Mouse (Mus musculus) MN1 (cell line): ENCODE measurements around the gene 4930442H23Rik.
"Not testable (repeated sequence)": the region's sequence is repeated elsewhere in the genome, so short reads cannot be mapped to it uniquely, and the experiment has no call there.

Experiments
- DNase-seq: peaks from one replicate; pipeline ENCODE4 v3.0.0-alpha.2; 2016; ENCODE audit warnings: low spot score

Gene 4930442H23Rik

GRCm38 (mm10) chr10:81198230-81198629 is 14.6 kb upstream of the 4930442H23Rik start:
- DNase-seq, result peak; percentile 79

DNA sequence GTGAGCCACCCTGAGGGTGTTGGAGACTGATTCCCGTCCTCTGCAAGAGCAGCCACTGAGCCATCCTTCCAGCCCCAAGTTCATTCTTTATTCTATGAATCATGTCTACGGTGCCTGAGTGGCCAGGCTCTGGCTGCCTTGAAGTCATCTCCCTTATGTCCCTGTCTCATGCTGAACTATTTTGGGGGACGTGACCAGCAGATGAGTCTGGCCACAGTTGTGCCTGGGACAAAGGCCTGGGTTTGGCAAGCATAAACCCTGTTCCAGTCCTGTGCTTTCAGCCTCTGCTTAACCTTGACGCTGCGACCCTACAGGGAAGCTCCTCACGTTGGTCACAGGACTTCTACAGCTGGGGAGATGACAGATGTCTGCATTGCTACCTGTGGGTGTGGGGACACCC is 13.7 kb upstream of the 4930442H23Rik start:
- no peak for DNase-seq

DNA sequence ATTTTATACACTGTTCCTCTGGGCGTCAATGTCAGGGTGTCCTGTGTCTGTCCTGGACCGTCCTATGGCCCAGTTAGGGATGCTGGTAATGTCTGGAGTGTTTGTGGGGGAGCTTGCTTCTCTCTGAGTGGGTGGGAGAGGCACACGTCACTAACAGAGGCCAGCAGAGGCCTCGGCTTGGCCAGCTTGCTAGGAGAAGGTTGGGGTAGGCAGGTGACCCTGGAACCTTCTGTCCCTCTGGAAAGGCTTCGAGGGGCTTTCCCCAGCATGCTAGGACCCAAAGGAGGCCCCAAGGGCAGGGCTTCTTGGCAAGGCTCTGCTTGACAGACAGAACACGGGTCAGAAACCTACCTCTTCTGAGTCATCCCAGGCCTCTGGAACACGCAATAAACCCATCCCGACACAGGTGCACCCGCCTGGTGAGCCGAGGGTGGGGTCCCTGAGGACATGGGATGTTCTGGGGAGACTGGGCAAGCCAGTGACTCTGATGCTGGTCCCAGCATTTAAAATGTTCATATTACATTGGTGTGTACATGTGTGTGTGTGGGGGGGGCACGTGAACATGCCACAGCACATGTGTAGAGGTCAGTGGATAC is 12.9 kb upstream of the 4930442H23Rik start:
- DNase-seq, result no peak

GRCm38 (mm10) chr10:81195300-81195699 is 11.7 kb upstream of the 4930442H23Rik start:
- no peak for DNase-seq

DNA sequence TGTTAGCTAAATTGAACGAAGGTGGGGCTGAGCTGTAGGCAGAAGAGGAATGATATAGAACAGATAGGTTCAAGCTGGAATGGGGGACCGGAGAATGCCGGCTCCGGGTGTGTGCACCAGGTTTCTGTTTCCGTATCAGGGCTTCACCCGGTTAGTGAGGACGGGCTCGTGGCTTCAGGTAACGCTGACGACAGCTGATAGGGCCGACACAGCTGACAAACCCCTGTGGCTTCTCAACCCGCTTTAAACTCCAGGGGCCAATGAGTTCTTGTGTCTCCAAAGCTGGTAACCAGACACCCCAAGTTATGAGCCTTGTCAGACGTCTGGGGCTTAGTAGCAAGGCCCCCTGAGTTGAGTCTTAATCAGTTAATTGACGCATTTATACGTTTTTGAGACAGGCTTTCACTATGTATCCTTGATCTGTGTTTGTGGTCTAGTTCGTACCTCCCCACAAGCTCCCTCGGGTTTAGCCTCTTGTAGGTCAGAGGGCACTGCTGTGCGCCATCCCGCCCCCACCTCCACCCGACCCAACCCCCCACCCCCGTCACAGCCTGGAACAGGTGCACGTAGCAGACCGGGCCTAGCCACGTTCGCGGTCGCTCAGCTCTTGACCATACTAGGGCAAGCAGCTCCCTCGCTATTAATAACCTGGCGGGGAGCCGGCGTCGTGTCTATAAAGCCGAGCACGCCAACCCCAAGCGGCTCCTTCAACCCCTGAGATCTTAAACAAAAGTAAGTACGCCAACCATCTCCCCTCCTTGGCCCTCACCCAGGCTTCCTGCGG is 10.5 kb upstream of the 4930442H23Rik start:
- DNase-seq, result no peak

- no peak for DNase-seq
These were observed 9.4 kb upstream of the 4930442H23Rik start for GRCm38 (mm10) chr10:81192968-81193501.

GRCm38 (mm10) chr10:81192270-81192967 is 8.8 kb upstream of the 4930442H23Rik start:
- DNase-seq, result no peak

DNA sequence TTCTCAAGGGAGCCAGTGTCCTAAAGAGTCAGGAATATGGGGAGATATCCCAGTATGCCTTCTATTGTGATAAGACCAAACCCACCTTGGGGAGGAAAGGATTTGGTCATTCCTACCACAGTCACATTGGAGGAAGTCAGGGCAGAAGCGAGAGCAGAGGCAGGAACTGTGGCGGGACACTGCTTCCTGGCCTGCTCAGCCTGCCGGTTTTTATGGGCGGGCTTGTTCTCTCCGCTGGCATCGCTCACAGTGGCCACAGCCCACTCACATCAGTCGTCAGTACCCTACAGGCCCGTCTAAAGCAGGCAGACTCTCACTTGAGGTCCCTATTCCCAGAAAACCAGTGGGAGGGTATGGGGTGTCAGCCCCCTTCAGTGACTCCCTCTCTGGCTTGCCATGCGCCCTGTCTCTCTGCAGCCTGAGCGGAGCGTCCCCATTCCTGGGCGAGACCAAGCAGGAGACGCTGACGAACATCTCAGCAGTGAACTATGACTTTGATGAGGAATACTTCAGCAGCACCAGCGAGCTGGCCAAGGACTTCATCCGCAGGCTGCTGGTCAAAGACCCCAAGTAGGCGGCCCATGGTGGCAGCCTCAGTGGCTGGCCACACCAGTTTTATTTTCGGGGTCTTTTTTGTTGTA is 7.8 kb upstream of the 4930442H23Rik start:
- no peak for DNase-seq

- DNase-seq, result no peak
These were observed 7.3 kb upstream of the 4930442H23Rik start for GRCm38 (mm10) chr10:81190912-81191321.

DNA sequence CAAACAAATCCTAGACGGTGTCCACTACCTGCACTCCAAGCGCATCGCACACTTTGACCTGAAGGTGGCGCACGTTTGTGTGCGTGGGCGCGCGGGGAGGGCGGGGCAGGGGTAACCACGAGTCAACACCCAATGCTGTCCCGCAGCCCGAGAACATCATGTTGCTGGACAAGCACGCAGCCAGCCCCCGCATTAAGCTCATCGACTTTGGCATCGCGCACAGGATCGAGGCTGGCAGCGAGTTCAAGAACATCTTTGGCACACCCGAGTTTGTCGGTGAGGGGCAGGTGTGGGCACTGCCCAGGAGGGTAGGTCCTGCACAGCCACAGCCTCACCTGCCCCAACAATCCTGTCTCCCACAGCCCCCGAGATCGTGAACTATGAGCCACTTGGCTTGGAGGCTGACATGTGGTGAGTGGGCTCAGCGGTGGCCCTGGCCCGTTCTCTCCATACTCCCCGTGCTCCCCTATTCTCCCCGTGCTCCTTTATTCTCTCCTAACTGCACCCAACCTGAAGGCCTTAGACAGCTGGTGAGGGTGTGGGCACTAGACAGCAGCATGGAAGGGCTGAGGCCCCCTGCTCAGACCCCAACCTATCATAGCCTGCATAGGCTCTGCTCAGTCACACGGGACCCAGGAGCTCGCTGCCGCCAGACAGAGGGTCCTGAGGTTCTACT is 6.7 kb upstream of the 4930442H23Rik start:
- DNase-seq, result no peak

DNA sequence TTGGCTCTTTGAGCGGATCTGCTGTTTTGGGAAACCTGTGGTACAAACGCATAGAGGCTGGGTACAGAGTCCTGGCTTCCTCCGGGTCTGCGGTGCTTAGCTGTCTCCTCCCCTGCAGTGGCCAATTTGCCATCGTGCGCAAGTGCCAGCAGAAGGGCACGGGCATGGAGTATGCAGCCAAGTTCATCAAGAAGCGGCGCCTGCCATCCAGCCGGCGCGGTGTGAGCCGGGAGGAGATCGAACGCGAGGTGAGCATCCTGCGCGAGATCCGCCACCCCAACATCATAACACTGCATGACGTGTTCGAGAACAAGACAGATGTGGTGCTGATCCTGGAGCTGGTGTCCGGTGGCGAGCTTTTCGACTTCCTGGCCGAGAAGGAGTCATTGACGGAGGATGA is 6.2 kb upstream of the 4930442H23Rik start:
- no peak for DNase-seq

GRCm38 (mm10) chr10:81187161-81187560 is 3.5 kb upstream of the 4930442H23Rik start:
- no peak for DNase-seq

DNA sequence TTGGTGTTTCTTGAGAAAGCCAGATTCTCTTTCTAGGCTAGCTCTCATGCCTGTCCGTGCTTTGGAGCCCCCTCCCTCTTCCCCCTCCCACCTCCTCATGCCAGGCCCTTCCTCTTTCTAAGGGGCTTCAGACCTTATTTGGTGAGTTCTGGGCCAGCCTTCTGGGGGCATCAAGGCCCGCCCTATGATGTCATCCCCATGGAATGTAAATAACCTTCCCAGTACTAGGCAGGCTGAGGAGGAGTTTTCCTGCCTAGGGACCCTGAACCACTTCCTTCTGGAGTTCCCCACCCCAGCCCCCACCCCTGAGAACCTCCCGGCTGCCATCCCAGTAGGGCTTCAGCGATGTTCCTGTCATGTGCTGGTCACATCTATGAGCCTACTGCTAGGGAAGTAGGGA is 1.1 kb upstream of the 4930442H23Rik start:
- DNase-seq, result no peak

- peak; percentile 99 for DNase-seq
These were observed 1.0 kb downstream of the 4930442H23Rik start, which contains the start of gene Dapk3 for GRCm38 (mm10) chr10:81182336-81183333. Gene Dapk3 (plus strand): TSS chr10:81183005.

DNA sequence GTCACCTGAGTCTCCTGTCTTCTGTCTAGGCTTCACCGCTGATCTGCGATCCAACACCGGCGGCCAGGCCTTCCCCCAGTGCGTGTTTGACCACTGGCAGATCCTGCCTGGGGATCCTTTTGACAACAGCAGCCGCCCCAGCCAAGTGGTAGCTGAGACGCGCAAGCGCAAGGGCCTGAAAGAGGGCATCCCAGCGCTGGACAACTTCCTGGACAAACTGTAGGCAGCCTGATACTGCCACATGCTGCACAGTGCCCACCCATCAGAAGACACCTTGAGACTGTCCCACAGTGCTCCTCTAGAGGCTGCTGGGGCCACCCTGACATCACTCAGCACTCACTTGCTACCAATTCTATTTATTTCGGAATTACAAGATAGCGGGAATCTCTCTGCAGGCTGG is 1.8 kb downstream of the 4930442H23Rik start:
- DNase-seq, result not testable (repeated sequence)

DNA sequence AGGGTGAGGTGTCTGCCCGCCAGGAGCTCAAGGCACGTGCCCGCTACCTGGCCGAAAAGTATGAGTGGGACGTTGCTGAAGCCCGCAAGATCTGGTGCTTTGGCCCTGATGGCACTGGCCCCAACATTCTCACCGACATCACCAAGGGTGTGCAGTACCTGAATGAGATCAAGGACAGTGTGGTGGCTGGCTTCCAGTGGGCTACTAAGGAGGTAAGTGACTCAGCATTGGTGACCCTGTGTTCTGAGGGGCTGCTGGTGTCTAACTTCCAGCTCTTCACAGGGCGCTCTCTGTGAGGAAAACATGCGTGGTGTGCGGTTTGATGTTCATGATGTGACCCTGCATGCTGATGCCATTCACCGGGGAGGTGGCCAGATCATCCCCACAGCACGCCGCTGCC is 2.7 kb downstream of the 4930442H23Rik start:
- no peak for DNase-seq

DNA sequence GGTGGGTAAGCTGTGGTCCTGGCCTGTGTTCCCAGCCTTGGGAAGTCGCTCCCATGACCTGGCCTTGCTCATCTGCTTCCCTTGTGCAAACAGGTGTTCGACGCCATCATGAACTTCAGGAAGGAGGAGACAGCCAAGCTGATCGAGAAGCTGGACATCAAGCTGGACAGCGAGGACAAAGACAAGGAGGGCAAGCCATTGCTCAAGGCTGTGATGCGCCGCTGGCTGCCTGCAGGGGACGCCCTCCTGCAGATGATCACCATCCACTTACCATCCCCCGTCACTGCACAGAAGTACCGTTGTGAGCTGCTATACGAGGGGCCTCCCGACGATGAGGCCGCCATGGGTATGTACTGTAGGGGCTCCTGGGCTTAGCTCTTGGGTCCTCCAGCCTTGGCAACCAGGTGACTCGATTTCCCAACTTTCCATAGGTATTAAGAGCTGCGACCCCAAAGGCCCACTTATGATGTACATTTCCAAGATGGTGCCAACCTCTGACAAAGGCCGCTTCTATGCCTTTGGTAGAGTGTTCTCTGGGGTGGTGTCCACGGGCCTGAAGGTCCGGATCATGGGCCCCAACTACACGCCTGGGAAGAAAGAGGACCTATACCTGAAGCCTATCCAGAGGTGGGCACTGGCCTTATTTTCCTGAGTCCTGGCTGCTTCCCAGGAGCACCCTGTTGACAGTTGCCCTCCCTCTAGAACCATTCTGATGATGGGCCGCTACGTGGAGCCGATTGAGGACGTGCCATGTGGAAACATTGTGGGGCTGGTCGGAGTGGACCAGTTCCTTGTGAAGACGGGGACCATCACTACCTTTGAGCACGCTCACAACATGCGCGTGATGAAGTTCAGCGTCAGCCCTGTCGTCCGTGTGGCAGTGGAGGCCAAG is 4.0 kb downstream of the 4930442H23Rik start:
- no peak for DNase-seq

GRCm38 (mm10) chr10:81178927-81179326 is 4.7 kb downstream of the 4930442H23Rik start:
- DNase-seq, result no peak

GRCm38 (mm10) chr10:81177958-81178712 is 5.5 kb downstream of the 4930442H23Rik start:
- peak; percentile 42 for DNase-seq
